Mouse (Mus musculus): ENCODE results near the gene Olfr463. TPM values are rescaled to one million over a fixed set of nuclear protein-coding genes. Genes with fewer than 3 reads are reported as not detected.

Olfr463 gene
- not detected for total RNA-seq (2021)
- long read RNA-seq, experiment 1: 0 reads
- long read RNA-seq, experiment 2: 0 reads

DNA sequence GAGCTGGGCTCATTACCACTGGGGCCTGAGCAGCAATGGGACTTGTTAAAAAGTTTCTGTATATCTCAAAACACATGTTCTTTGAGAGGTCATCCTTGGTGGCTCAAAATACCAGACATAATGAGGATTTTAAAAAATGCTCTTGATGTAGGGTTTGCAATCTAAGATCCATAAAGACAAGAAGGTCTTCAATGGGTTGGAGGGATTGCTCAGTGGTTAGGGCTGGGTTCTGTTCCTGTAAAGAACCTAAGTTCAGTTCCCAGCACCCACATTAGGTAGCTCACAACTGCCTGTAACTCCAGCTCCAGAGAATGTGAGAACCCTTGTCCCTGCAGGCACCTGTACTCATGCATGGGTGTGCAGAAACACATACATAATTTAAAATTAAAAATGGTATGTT lies at the start of gene Olfr463:
Gene Olfr463, minus strand, starts transcription at position 101 of the 400 bp plus-strand sequence.
- DNase-seq: no peak
- Histone ChIP-seq H3K4me3 (no peak within 1 kb of the TSS), H3K27ac (no peak within 1 kb of the TSS)
- no peak for TF ChIP-seq CTCF (IDR thresholded peaks at IDR 0.05)
- intact Hi-C loops (cut with DNase I): no loop called here

- no peak for DNase-seq
- TF ChIP-seq CTCF (IDR thresholded peaks at IDR 0.05): no peak
- intact Hi-C loops (cut with DNase I): no loop called here
- Histone ChIP-seq H3K27ac (no peak overlapping the region), H3K4me3 (no peak overlapping the region)
Measured at GRCm38 (mm10) chr11:87935467-87935866, 38.3 kb upstream of the Olfr463 start.

DNA sequence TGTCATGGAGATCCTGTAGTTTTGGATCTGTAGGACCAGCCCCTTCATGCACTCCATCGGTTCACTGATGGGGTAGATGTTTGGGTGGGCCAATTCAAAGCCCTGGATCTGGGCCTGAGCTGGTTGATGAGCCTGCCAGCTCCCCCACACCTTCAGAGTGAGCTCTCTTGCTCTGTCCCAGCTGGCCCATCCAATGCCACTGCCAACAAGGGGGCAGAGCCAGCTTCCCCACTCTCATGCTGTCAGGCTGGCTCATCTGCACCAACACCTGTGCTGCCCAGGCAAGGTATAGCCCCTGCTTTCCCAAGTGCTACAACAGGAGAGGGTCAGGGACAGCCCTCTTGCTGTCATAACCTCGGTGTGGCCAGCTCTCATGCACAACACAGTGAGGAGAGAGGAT lies 36.5 kb upstream of the Olfr463 start:
- Histone ChIP-seq H3K4me3 (no peak overlapping the region), H3K27ac (no peak overlapping the region)
- no peak for TF ChIP-seq CTCF (IDR thresholded peaks at IDR 0.05)
- DNase-seq: no peak
- intact Hi-C loops (cut with DNase I): no loop called here

DNA sequence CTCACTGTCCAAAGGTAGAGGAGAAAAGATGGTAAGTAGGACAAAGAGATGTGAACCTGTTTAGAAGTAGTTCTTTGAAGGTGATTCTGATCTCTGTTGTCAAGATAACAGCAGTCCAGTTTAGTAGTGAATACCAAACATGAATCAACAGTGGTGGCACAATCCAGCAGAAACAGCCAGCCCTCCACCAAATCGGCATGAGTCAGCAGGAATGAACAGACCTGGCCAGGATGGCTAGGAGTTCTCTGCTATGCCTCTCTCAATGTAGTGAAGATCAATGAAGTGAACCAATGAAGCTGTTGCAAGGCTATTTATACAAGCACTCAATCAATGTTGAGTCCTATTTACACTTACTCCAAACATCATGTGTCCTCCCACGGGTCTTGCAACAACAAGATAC lies 33.2 kb upstream of the Olfr463 start:
- intact Hi-C loops (cut with DNase I): no loop called here
- H3K4me3 ChIP-seq: no peak overlapping the region
- no peak overlapping the region for H3K27ac ChIP-seq
- TF ChIP-seq CTCF (IDR thresholded peaks at IDR 0.05): no peak
- no peak for DNase-seq

DNA sequence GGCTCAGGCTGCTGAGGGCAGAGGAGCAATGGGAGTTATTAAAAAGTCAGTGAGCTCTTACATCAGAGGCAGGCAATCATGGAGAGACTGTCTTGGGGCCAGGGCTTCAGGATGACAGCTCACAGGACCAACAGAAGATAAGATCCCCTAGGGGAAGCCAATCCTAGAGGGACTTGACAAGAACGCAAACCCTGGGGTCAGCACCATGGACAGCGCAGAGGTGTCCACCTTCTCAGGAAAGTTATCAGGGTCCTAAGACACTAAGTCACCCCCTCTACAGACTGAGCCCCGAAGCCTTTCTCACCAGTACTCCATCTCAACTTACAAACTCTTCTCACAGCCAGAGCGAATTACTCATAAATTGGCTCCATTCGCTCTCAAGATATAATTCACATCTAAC lies 23.8 kb upstream of the Olfr463 start, which contains the start of gene Olfr464:
Gene Olfr464, minus strand, starts transcription at position 2 of the 400 bp plus-strand sequence.
- intact Hi-C loops (cut with DNase I): no loop called here
- H3K4me3 ChIP-seq: no peak within 1 kb of the TSS
- no peak within 1 kb of the TSS for H3K27ac ChIP-seq
- DNase-seq: no peak
- no peak for TF ChIP-seq CTCF (IDR thresholded peaks at IDR 0.05)

- no peak for TF ChIP-seq CTCF (IDR thresholded peaks at IDR 0.05)
- DNase-seq: no peak
- Histone ChIP-seq H3K27ac (no peak overlapping the region), H3K4me3 (no peak overlapping the region)
- intact Hi-C loops (cut with DNase I): no loop called here
Measured at GRCm38 (mm10) chr11:87920301-87920700, 23.1 kb upstream of the Olfr463 start.

DNA sequence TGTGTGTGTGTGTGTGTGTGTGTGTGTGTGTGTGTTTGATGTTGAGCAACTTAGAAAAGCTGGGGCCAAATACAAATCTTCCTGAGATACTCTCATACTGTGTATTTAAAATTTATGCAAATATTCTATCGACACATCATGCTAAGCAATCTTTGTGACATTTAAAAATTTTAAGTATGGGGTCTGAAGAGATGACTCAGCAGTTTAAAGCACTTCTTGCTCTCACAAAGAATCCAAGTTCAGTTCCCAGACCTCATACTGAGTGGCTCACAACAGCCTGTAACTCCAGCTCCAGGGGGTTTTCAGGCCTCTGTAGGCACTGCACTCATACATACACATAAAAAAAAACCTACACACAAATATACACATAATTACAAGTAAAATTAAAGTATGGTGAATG lies 18.8 kb upstream of the Olfr463 start:
- Histone ChIP-seq H3K27ac (no peak overlapping the region), H3K4me3 (no peak overlapping the region)
- intact Hi-C loops (cut with DNase I): no loop called here
- TF ChIP-seq CTCF (IDR thresholded peaks at IDR 0.05): no peak
- DNase-seq: no peak

- no peak for DNase-seq
- no peak for TF ChIP-seq CTCF (IDR thresholded peaks at IDR 0.05)
- intact Hi-C loops (cut with DNase I): no loop called here
- Histone ChIP-seq H3K27ac (no peak overlapping the region), H3K4me3 (no peak overlapping the region)
Measured at GRCm38 (mm10) chr11:87904331-87904730, 7.1 kb upstream of the Olfr463 start.

GRCm38 (mm10) chr11:87892168-87892567 lies 5.0 kb downstream of the Olfr463 start, which contains the start of gene Olfr462:
Gene Olfr462 (minus strand): TSS chr11:87892268.
- intact Hi-C loops (cut with DNase I): no loop called here
- no peak for DNase-seq
- no peak within 1 kb of the TSS for H3K4me3 ChIP-seq
- H3K27ac ChIP-seq: no peak within 1 kb of the TSS
- TF ChIP-seq CTCF (IDR thresholded peaks at IDR 0.05): no peak

- Histone ChIP-seq H3K4me3 (no peak overlapping the region), H3K27ac (no peak overlapping the region)
- no peak for TF ChIP-seq CTCF (IDR thresholded peaks at IDR 0.05)
- intact Hi-C loops (cut with DNase I): no loop called here
- DNase-seq: no peak
Measured at GRCm38 (mm10) chr11:87884856-87885255, 12.3 kb downstream of the Olfr463 start.

DNA sequence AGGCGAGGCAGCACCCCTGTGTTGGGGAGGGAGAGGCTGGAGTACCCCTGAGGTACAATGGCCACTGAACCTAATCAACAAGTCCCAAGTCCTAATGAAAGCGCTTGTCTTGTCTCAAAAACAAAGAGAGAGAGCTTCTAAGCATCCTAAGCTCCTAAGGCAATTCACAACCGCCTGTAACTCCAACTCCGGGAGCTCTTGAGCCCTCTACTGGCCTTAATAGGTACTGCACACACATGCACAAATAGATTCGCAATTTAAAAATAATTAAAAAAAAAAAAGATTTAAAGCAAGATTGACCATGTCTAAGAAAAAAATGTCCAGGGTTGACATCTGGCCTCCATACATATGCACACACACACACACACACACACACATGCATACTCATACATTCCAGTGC lies 13.7 kb downstream of the Olfr463 start:
- TF ChIP-seq CTCF (IDR thresholded peaks at IDR 0.05): peak; percentile 58
- H3K27ac ChIP-seq: no peak overlapping the region
- DNase-seq: no peak
- intact Hi-C loops (cut with DNase I): no loop called here
- no peak overlapping the region for H3K4me3 ChIP-seq

DNA sequence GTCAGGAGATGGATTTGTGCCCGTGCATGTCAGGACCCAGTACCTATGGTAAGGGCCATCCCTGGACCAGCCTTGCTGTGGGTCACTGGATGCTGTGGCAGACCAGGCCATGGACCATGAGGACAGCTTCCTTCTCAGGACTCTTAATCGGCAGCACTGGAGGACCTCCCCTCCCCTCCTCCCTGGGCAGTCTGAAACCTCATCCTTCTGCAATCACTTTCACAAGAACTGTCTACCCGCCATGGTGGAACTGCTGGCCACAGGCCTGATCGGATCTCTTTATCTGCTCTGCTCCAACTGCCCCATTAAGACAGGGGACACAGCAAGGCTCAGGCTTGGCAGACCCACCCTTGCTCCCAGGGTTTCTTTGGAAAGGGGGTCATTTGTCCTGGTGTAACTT lies 15.5 kb downstream of the Olfr463 start:
- intact Hi-C loops (cut with DNase I): no loop called here
- Histone ChIP-seq H3K4me3 (no peak overlapping the region), H3K27ac (no peak overlapping the region)
- no peak for TF ChIP-seq CTCF (IDR thresholded peaks at IDR 0.05)
- no peak for DNase-seq

GRCm38 (mm10) chr11:87879826-87880225 lies 17.4 kb downstream of the Olfr463 start:
- no peak for TF ChIP-seq CTCF (IDR thresholded peaks at IDR 0.05)
- intact Hi-C loops (cut with DNase I): no loop called here
- no peak overlapping the region for H3K4me3 ChIP-seq
- DNase-seq: no peak
- no peak overlapping the region for H3K27ac ChIP-seq

- Histone ChIP-seq H3K4me3 (no peak within 1 kb of the TSS), H3K27ac (no peak within 1 kb of the TSS)
- intact Hi-C loops (cut with DNase I): no loop called here
- TF ChIP-seq CTCF (IDR thresholded peaks at IDR 0.05): no peak
- DNase-seq: no peak
Measured at GRCm38 (mm10) chr11:87875436-87875835, 21.8 kb downstream of the Olfr463 start, which contains the start of gene Epx. Gene Epx (minus strand): TSS chr11:87875536.

Measured in gastrocnemius, adult 2 months (tissue).